Mouse (Mus musculus) bone marrow, adult 2 months (tissue): ENCODE measurements at regions not wholly inside any gene's neighbourhood (a gene's known extent, or its start where the extent isn't known, plus 50 kb on each side); places are given as distances from the start of the nearest gene placed in this dataset.

ENCODE experiments used
- H3K27ac ChIP-seq: fragments of 200-500 bp; 2 replicates; pipeline ENCODE4 v1.5.1; 2012; ENCODE audit warnings: low read depth, mild to moderate bottlenecking, control low read depth, inconsistent platforms, low read length; ENCODE audit not compliant: control insufficient read depth, poor library complexity, insufficient read depth
- H3K4me1 ChIP-seq: fragments of 200-500 bp; 2 replicates; pipeline ENCODE4 v1.6.1; 2011; ENCODE audit warnings: low read length; ENCODE audit not compliant: control insufficient read depth, insufficient read depth
- H3K4me3 ChIP-seq: fragments of 200-500 bp; replicated peaks from 2 replicates; pipeline ENCODE3; 2011; ENCODE audit warnings: mild to moderate bottlenecking, low read depth, low read length, control low read depth; ENCODE audit not compliant: control insufficient read depth
- CTCF ChIP-seq: fragments of 200-500 bp; IDR thresholded peaks from 2 replicates; pipeline ENCODE4 v1.5.1; 2011; ENCODE audit warnings: low read length, control low read depth; ENCODE audit not compliant: control insufficient read depth, insufficient read depth
- POLR2A ChIP-seq: fragments of 200-500 bp; IDR thresholded peaks from 2 replicates; pipeline ENCODE4 v1.6.1; 2011; ENCODE audit warnings: low read depth, mild to moderate bottlenecking, control low read depth, low read length, borderline replicate concordance; ENCODE audit not compliant: control insufficient read depth
- WGBS: fragments of 180-500 bp; shearing (Covaris S2); methylation state at CpG from one replicate; pipeline ENCODE4 v1.1.7; 2018; 5-methylcytosine and 5-hydroxymethylcytosine counted together

DNA sequence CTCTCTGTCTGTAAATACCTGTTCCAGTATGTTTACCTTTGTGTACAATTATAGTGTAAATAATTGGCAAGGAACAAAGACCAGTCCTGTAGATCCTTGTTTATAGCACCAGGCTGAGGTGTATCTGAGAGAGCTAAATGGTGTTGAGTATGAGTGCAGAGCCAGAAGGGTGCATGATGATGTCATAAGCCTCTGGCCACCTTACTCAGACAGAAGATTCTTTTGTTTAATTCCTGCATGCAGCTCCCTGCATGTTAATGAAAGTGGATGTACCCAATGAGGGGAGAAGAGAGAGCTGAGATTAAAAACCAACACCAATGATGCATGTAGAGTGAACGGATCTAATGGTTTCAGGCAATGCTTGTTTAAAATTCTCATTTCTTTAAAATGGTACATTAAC lies 83.9 kb upstream of the Cyyr1 start:
- Histone ChIP-seq H3K27ac (no peak overlapping the region), H3K4me1 (no peaks in the 10 kb centered on the region), H3K4me3 (no peak overlapping the region)
- WGBS, result 81% methylated on average over 1 of the region's 1 CpGs
- TF ChIP-seq CTCF, result no peak
- TF ChIP-seq POLR2A, result no peak

DNA sequence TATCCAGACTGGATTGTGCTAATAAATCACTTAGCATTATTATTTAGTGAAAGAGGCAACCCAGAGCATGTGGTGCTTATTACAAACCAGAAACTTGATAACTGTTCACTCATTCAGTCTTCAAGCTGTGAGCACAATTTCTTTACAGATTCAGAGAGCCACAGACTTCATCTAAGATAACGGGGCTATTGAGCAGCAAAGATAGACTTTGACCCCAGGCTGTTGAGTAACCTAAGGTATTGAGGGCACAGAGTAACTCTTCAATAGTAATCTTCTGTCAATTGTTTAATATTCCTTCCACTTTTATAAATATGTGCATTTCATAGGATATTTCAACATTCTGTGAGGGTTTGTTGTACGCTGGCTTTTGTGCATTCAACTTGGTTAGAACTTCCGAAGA lies 76.5 kb upstream of the Cyyr1 start:
- no peak overlapping the region for H3K27ac ChIP-seq
- H3K4me1 ChIP-seq, result no peaks in the 10 kb centered on the region
- H3K4me3 ChIP-seq, result no peak overlapping the region
- WGBS, result 83% methylated on average over 3 of the region's 3 CpGs
- TF ChIP-seq POLR2A (no peak), CTCF (no peak)

DNA sequence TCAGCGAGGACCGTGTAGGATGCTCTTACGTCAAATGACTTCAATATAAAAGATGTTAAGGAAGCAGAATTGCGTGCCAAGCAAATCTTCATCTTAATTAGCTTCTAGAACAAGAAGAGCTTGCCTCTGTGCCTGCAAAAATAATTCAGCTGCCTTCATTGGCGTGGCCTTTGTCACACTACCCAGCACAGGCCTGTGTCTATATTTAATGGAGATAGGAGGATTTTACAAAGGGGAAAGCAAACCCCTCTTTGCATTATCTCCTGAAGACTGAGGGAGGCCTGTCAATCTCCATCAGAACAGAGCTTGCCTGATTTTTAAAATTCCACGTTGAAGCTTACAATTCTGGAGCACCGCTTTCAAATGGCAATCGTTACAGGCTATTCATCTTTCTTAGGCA lies 71.3 kb upstream of the Cyyr1 start:
- WGBS, result 79% methylated on average over 8 of the region's 8 CpGs
- Histone ChIP-seq H3K4me3 (no peak overlapping the region), H3K4me1 (no peaks in the 10 kb centered on the region), H3K27ac (no peak overlapping the region)
- TF ChIP-seq POLR2A, result no peak
- TF ChIP-seq CTCF, result no peak

DNA sequence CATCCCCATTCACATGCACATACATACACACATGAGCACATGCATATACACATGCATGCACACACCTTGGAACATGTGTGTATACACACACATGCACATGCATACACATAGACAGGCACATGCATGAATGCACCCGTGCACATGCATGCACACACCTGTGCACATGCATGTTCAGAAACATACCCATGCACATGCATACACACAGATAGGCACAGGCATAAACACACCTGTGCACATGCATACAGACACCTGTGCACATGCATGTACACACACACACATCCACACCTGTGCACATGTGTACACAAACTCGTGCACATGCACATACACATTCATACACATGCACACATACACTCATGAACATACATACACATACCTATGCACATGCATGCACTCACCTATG lies 50.9 kb upstream of the Cyyr1 start:
- no peak overlapping the region for H3K27ac ChIP-seq
- no peaks in the 10 kb centered on the region for H3K4me1 ChIP-seq
- no peak for TF ChIP-seq POLR2A
- TF ChIP-seq CTCF, result no peak
- H3K4me3 ChIP-seq, result no peak overlapping the region
- 78% methylated on average over 2 of the region's 2 CpGs for WGBS
